ENCODE assay signal across 13 mouse cellular contexts in genomic region chr9:49618699-49619392, GRCm38 (mm10).
A peak's percentile ranks its signal among the peaks of the same experiment; 100 is the strongest.
DNase-seq lines count a peak whose midpoint lies in the region; ATAC-seq and TF ChIP-seq lines count a peak whose summit lies in the region.
"Had no signal": no experiment of that assay in that cellular context is flagged by ENCODE, and none has a peak within 500 bp of the region (broad histone marks: within the 10 kb centered on the region; RNA-seq: fewer than 3 reads in every experiment).

No protein-coding gene starts in this region.

- H3K27me3 ChIP-seq in forebrain, embryonic 14.5 days (replicated peaks; ENCODE audit: control insufficient read depth, insufficient read depth, low read length), result no peaks in the 10 kb centered on the region
- H3K27me3 ChIP-seq in forebrain, embryonic 12.5 days, result no peaks in the 10 kb centered on the region
- H3K27me3 ChIP-seq in midbrain, embryonic 15.5 days (replicated peaks), result no peaks in the 10 kb centered on the region
- no peaks in the 10 kb centered on the region for H3K27me3 ChIP-seq in midbrain, postnatal 0 days (ENCODE audit: insufficient read depth, low read length)
- H3K27me3 ChIP-seq: heart, embryonic 15.5 days had no signal

- peak; percentile 40 for DNase-seq in forebrain, embryonic 14.5 days (ENCODE audit: low spot score)
- no peak for DNase-seq in midbrain, postnatal 0 days (ENCODE audit: low spot score)
- peak; percentile 29 to 64 for DNase-seq in left cerebral cortex, postnatal 10 days (ENCODE audit: extremely low spot score in 1 of 2, low spot score in 2 of 2)
- no peak for DNase-seq in adrenal gland, postnatal 36 days
- no peak for DNase-seq in kidney, postnatal 4 days
- DNase-seq in lung, postnatal 25 days (ENCODE audit: low spot score), result no peak
- DNase-seq: gastrocnemius, postnatal 10 days; liver, postnatal 0 days; thymus, postnatal 36 days had no signal

- ATAC-seq in forebrain, embryonic 14.5 days, result peak; percentile 24; the same call in 1 of the 2 replicates
- ATAC-seq in forebrain, embryonic 12.5 days (ENCODE audit: low FRiP score), result no peak
- no peak for ATAC-seq in midbrain, embryonic 15.5 days (replicated peaks)
- ATAC-seq in midbrain, postnatal 0 days (ENCODE audit: low FRiP score), result no peak
- ATAC-seq: hindbrain, embryonic 16.5 days; liver, postnatal 0 days had no signal

- H3K9ac ChIP-seq in forebrain, embryonic 14.5 days (ENCODE audit: low read length), result no peak overlapping the region
- H3K9ac ChIP-seq in forebrain, embryonic 12.5 days, result no peak overlapping the region
- no peak overlapping the region for H3K9ac ChIP-seq in midbrain, embryonic 15.5 days
- no peak overlapping the region for H3K9ac ChIP-seq in midbrain, postnatal 0 days (replicated peaks; ENCODE audit: low read length, poor library complexity, severe bottlenecking)
- H3K9ac ChIP-seq: heart, embryonic 15.5 days; liver, postnatal 0 days had no signal

- no peak overlapping the region for H3K27ac ChIP-seq in forebrain, embryonic 14.5 days (ENCODE audit: low read depth, low read length)
- no peak overlapping the region for H3K27ac ChIP-seq in forebrain, embryonic 12.5 days
- peak overlapping the region; percentile 22; the same call in 1 of the 2 replicates for H3K27ac ChIP-seq in midbrain, embryonic 15.5 days
- no peak overlapping the region for H3K27ac ChIP-seq in midbrain, postnatal 0 days (ENCODE audit: low read depth, low read length)
- H3K27ac ChIP-seq: heart, embryonic 15.5 days had no signal

- no peak overlapping the region for H3K4me3 ChIP-seq in forebrain, embryonic 14.5 days (ENCODE audit: low read depth, low read length)
- no peak overlapping the region for H3K4me3 ChIP-seq in forebrain, embryonic 12.5 days (replicated peaks)
- H3K4me3 ChIP-seq in midbrain, embryonic 15.5 days, result no peak overlapping the region
- H3K4me3 ChIP-seq in midbrain, postnatal 0 days (ENCODE audit: low read depth, low read length), result no peak overlapping the region
- H3K4me3 ChIP-seq: heart, embryonic 15.5 days had no signal

- no peaks in the 10 kb centered on the region for H3K9me3 ChIP-seq in forebrain, embryonic 14.5 days (replicated peaks; ENCODE audit: control insufficient read depth, low read length)
- H3K9me3 ChIP-seq in forebrain, embryonic 12.5 days, result no peaks in the 10 kb centered on the region
- H3K9me3 ChIP-seq in midbrain, embryonic 15.5 days, result no peaks in the 10 kb centered on the region
- H3K9me3 ChIP-seq in midbrain, postnatal 0 days (ENCODE audit: low read length), result no peaks in the 10 kb centered on the region
- H3K9me3 ChIP-seq: heart, embryonic 15.5 days had no signal

- no peak for TF ChIP-seq CTCF in midbrain, postnatal 0 days (IDR thresholded peaks at IDR 0.05)

- H3K4me1 ChIP-seq in forebrain, embryonic 14.5 days (ENCODE audit: control insufficient read depth, insufficient read depth, low read length), result peaks cover 17% of the 10 kb centered on the region
- peaks cover 11% of the 10 kb centered on the region for H3K4me1 ChIP-seq in forebrain, embryonic 12.5 days
- H3K4me1 ChIP-seq in midbrain, embryonic 15.5 days, result peaks cover 42% of the 10 kb centered on the region
- peaks cover 14% of the 10 kb centered on the region for H3K4me1 ChIP-seq in midbrain, postnatal 0 days (ENCODE audit: insufficient read depth, low read length)

- 80% methylated on average over 9 of the region's 9 CpGs for WGBS in forebrain, embryonic 14.5 days
- WGBS in forebrain, embryonic 12.5 days, result 91% methylated on average over 9 of the region's 9 CpGs
- WGBS in midbrain, embryonic 15.5 days, result 87% methylated on average over 9 of the region's 9 CpGs
- 82% methylated on average over 9 of the region's 9 CpGs for WGBS in midbrain, postnatal 0 days

- no peaks in the 10 kb centered on the region for H3K36me3 ChIP-seq in forebrain, embryonic 14.5 days (ENCODE audit: control insufficient read depth, insufficient read depth, low read length)
- no peaks in the 10 kb centered on the region for H3K36me3 ChIP-seq in forebrain, embryonic 12.5 days (replicated peaks)
- H3K36me3 ChIP-seq in midbrain, embryonic 15.5 days (replicated peaks), result no peaks in the 10 kb centered on the region
- no peaks in the 10 kb centered on the region for H3K36me3 ChIP-seq in midbrain, postnatal 0 days (ENCODE audit: insufficient read depth, low read length)

- H3K4me2 ChIP-seq in forebrain, embryonic 14.5 days (ENCODE audit: low read length), result no peak overlapping the region
- no peak overlapping the region for H3K4me2 ChIP-seq in forebrain, embryonic 12.5 days
- H3K4me2 ChIP-seq in midbrain, embryonic 15.5 days, result no peak overlapping the region
- no peak overlapping the region for H3K4me2 ChIP-seq in midbrain, postnatal 0 days (ENCODE audit: low read depth, low read length, poor library complexity, severe bottlenecking)
- H3K4me2 ChIP-seq: heart, embryonic 15.5 days had no signal

- intact Hi-C loops in left cerebral cortex, postnatal 10 days (cut with DNase I), result loop anchor here (5.0 kb wide), 2 partner anchors 178 to 553 kb away; partner anchors contain the start of gene Ncam1

Comparison
In these comparisons a context has a peak if more than half of its experiments do, and no peak if none do; other contexts are left out.
1. DNase-seq: peak in forebrain, embryonic 14.5 days (single experiment) and left cerebral cortex, postnatal 10 days (2 of 2); none in midbrain, postnatal 0 days (single experiment), adrenal gland, postnatal 36 days (0 of 2), kidney, postnatal 4 days (0 of 2) and lung, postnatal 25 days (single experiment).